ENCODE assay signal across 9 mouse cellular contexts in genomic region chr9:18385782-18386181, GRCm38 (mm10). TPM values are rescaled to one million over a fixed set of nuclear protein-coding genes. Genes with fewer than 3 reads are reported as not detected.
A peak's percentile ranks its signal among the peaks of the same experiment; 100 is the strongest.
DNase-seq lines count a peak whose midpoint lies in the region; ATAC-seq and TF ChIP-seq lines count a peak whose summit lies in the region.
"Had no signal": no experiment of that assay in that cellular context is flagged by ENCODE, and none has a peak within 500 bp of the region (broad histone marks: within the 10 kb centered on the region; RNA-seq: fewer than 3 reads in every experiment).

No protein-coding gene starts in this region.

- no peaks in the 10 kb centered on the region for H3K79me3 ChIP-seq in C2C12 (ENCODE audit: low read depth)

- 11% methylated on average over 6 of the region's 6 CpGs for WGBS in heart, embryonic 10.5 days

- H3ac ChIP-seq in C2C12 (ENCODE audit: control insufficient read depth, insufficient read length, low read depth): peak overlapping the region; percentile 35

- H3K9me3 ChIP-seq in heart, embryonic 10.5 days: no peaks in the 10 kb centered on the region

- H3K4me1 ChIP-seq in heart, embryonic 10.5 days: no peaks in the 10 kb centered on the region

- H3K36me3 ChIP-seq in C2C12 (ENCODE audit: control insufficient read depth, insufficient read depth): no peaks in the 10 kb centered on the region
- H3K36me3 ChIP-seq in heart, embryonic 10.5 days: no peaks in the 10 kb centered on the region

- H3K79me2 ChIP-seq in C2C12 (ENCODE audit: control insufficient read depth, insufficient read depth): no peaks in the 10 kb centered on the region

- 0 out of 2 replicates have a peak overlapping the region, but pooled peaks have one; percentile 2 for H3K27ac ChIP-seq in heart, embryonic 10.5 days

- ATAC-seq in megakaryocyte progenitor cell, adult 5-6 weeks (replicated peaks; ENCODE audit: poor library complexity): no peak
- no peak for ATAC-seq in frontal cortex, adult (ENCODE audit: low TSS enrichment)

- H3K27me3 ChIP-seq in C2C12 (ENCODE audit: control insufficient read depth, insufficient read depth, insufficient read length): no peaks in the 10 kb centered on the region
- no peaks in the 10 kb centered on the region for H3K27me3 ChIP-seq in heart, embryonic 10.5 days (ENCODE audit: insufficient read depth, poor library complexity, severe bottlenecking)

- TF ChIP-seq CTCF in C2C12 (IDR thresholded peaks at IDR 0.05; ENCODE audit: control insufficient read depth, insufficient read depth, insufficient read length): no peak

- peak overlapping the region; percentile 18 for H3K4me3 ChIP-seq in C2C12 (ENCODE audit: insufficient read depth, poor library complexity, severe bottlenecking)
- peak overlapping the region; percentile 29; the same call in 1 of the 2 replicates for H3K4me3 ChIP-seq in heart, embryonic 10.5 days

- DNase-seq in WW6 (ENCODE audit: low read depth, low spot score): peak; percentile 7
- no peak for DNase-seq in heart, embryonic 10.5 days (ENCODE audit: low spot score)
- peak; percentile 14 for DNase-seq in kidney, postnatal 14 days
- no peak for DNase-seq in frontal cortex, postnatal 36 days (ENCODE audit: low spot score in 2 of 2)
- no peak for DNase-seq in layer of hippocampus, postnatal 10 days (ENCODE audit: low spot score in 2 of 2)

TF ChIP-seq in C2C12, 6 proteins besides CTCF, POLR2A, EP300 and RAD21:
- TF ChIP-seq USF1 (IDR thresholded peaks at IDR 0.05; ENCODE audit: low read depth): no peak
- TF ChIP-seq MYOG (IDR thresholded peaks at IDR 0.05; ENCODE audit: control insufficient read depth, extremely low read depth, insufficient read length): no peak
- TF ChIP-seq FOSL1 (IDR thresholded peaks at IDR 0.05; ENCODE audit: insufficient read depth, low read length, poor library complexity, severe bottlenecking): no peak
- no peak for TF ChIP-seq CEBPB (IDR thresholded peaks at IDR 0.05; ENCODE audit: low read depth)
- no peak for TF ChIP-seq MYOD1 (IDR thresholded peaks at IDR 0.05; ENCODE audit: control insufficient read depth, insufficient read length, low read depth)
- TF ChIP-seq MAX (IDR thresholded peaks at IDR 0.05): no peak

RNA-seq across cellular contexts. Expression of gene Naalad2, which starts 17.0 kb away (rescaled TPM):
- 1.1 TPM for polyA plus RNA-seq in C2C12 (2012; fragmentation: generic; extraction: Trizol)
- 1.1 and 1.2 TPM in 2 replicates for polyA plus RNA-seq in heart, embryonic 10.5 days (2016; fragmentation: Nextera tagmentation; extraction: Ambion mirVana)
- not detected in 2 replicates for total RNA-seq in megakaryocyte progenitor cell, adult 5-6 weeks (2015)
- 0.04 TPM in 1 of 2 replicates, not detected in the other for total RNA-seq in megakaryocyte progenitor cell, adult 5-6 weeks (2017)
- 1 to 10 TPM; 1.6 to 4.2 TPM for total RNA-seq in layer of hippocampus, postnatal 10 days (2021)

RNA-seq across cellular contexts. Expression of gene Ubtfl1, which starts 18.4 kb away (rescaled TPM):
- polyA plus RNA-seq in C2C12 (2012; fragmentation: generic; extraction: Trizol): 0.01 TPM
- polyA plus RNA-seq in heart, embryonic 10.5 days (2016; fragmentation: Nextera tagmentation; extraction: Ambion mirVana): not detected in 2 replicates
- not detected in 2 replicates for total RNA-seq in megakaryocyte progenitor cell, adult 5-6 weeks (2015)
- total RNA-seq in megakaryocyte progenitor cell, adult 5-6 weeks (2017): not detected in 2 replicates
- not detected for total RNA-seq in layer of hippocampus, postnatal 10 days (2021)
- polyA plus RNA-seq: neural tube, embryonic 14.5 days had no signal

RNA-seq across cellular contexts. Expression of gene Mbd3l2, which starts 44.7 kb away (rescaled TPM):
- not detected for polyA plus RNA-seq in C2C12 (2012; fragmentation: generic; extraction: Trizol)
- polyA plus RNA-seq in heart, embryonic 10.5 days (2016; fragmentation: Nextera tagmentation; extraction: Ambion mirVana): not detected in 2 replicates
- total RNA-seq in megakaryocyte progenitor cell, adult 5-6 weeks (2015): not detected in 2 replicates
- total RNA-seq in megakaryocyte progenitor cell, adult 5-6 weeks (2017): not detected in 2 replicates
- not detected for total RNA-seq in layer of hippocampus, postnatal 10 days (2021)

Comparison
In these comparisons a context has a peak if more than half of its experiments do, and no peak if none do; other contexts are left out.
1. DNase-seq: peak in WW6 (single experiment) and kidney, postnatal 14 days (single experiment); none in heart, embryonic 10.5 days (single experiment), frontal cortex, postnatal 36 days (0 of 2) and layer of hippocampus, postnatal 10 days (0 of 2).